17 mouse cellular contexts compared by ENCODE assay signal in the genomic region with DNA sequence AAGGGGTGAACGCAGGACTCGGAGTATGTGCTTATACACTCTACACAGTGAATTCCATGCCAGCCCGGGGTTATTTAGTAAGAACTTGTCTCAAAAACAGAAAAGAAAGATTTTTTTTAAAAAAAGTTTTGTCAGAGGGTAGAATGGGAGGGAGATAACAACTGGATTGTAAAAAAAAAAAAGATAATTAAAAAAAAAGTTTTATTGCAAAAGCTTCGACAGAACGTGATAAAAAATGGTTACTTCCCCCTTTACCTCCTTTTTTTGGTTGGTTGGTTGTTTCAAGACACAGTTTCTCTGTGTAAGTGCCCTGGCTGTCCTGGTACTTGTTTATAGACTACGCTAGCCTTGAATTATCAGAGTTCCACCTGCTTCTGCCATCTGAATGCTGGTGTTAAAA.
"Had no signal": no experiment of that assay in that cellular context is flagged by ENCODE, and none has a peak within 500 bp of the region (broad histone marks: within the 10 kb centered on the region; RNA-seq: fewer than 3 reads in every experiment).

No protein-coding gene starts in this region.

- H3K4me1 ChIP-seq: neural tube, embryonic 12.5 days; neural tube, embryonic 13.5 days; neural tube, embryonic 15.5 days; stomach, embryonic 15.5 days had no signal

- H3K36me3 ChIP-seq: neural tube, embryonic 12.5 days; neural tube, embryonic 13.5 days; neural tube, embryonic 15.5 days; stomach, embryonic 15.5 days had no signal

- H3K27me3 ChIP-seq: neural tube, embryonic 12.5 days; neural tube, embryonic 13.5 days; neural tube, embryonic 15.5 days; stomach, embryonic 15.5 days had no signal

- H3K4me3 ChIP-seq: neural tube, embryonic 12.5 days; neural tube, embryonic 13.5 days; neural tube, embryonic 15.5 days; stomach, embryonic 15.5 days had no signal

- H3K9me3 ChIP-seq: neural tube, embryonic 12.5 days; neural tube, embryonic 13.5 days; neural tube, embryonic 15.5 days; stomach, embryonic 15.5 days had no signal

- DNase-seq: retina, postnatal 1 day; right cerebral cortex, adult 18-20 months; right cerebral cortex, postnatal 14 days; right cerebral cortex, postnatal 25 days; right cerebral cortex, postnatal 4 days; spleen, adult 18-20 months; thymus, adult 18-20 months; thymus, adult 2 months; thymus, postnatal 14 days; thymus, postnatal 25 days; thymus, postnatal 36 days; thymus, postnatal 4 days had no signal

- H3K27ac ChIP-seq: neural tube, embryonic 12.5 days; neural tube, embryonic 13.5 days; neural tube, embryonic 15.5 days; stomach, embryonic 15.5 days; stomach, postnatal 0 days had no signal

- H3K9ac ChIP-seq: neural tube, embryonic 12.5 days; neural tube, embryonic 13.5 days; neural tube, embryonic 15.5 days; stomach, embryonic 15.5 days had no signal
